Mouse (Mus musculus) G1E (cell line): ENCODE measurements at regions not wholly inside any gene's neighbourhood (a gene's known extent, or its start where the extent isn't known, plus 50 kb on each side); places are given as distances from the start of the nearest gene placed in this dataset.

Experiments used
- CTCF ChIP-seq: IDR thresholded peaks from 2 replicates; pipeline ENCODE4 v1.5.1; 2012; ENCODE audit warnings: low read depth, low read length, inconsistent platforms, mixed read lengths
- POLR2AphosphoS5 ChIP-seq: IDR thresholded peaks from 2 replicates; pipeline ENCODE4 v1.6.1; 2012; ENCODE audit warnings: low read depth, low read length, inconsistent platforms; ENCODE audit not compliant: insufficient replicate concordance
- TAL1 ChIP-seq: conservative IDR thresholded peaks from 2 replicates; pipeline ENCODE4 v1.6.1; 2012; ENCODE audit warnings: low read depth, low read length, inconsistent platforms, mixed read lengths

GRCm38 (mm10) chr14:54182838-54183237 is 71.1 kb downstream of the Dad1 start:
- TF ChIP-seq CTCF (no peak), TAL1 (no peak), POLR2AphosphoS5 (no peak)
